8 mouse cellular contexts compared by ENCODE assay signal in genomic region chr4:144898036-144898649, GRCm38 (mm10). TPM values are rescaled to one million over a fixed set of nuclear protein-coding genes. Genes with fewer than 3 reads are reported as not detected.
DNase-seq lines count a peak whose midpoint lies in the region; ATAC-seq lines count a peak whose summit lies in the region.

No protein-coding gene starts in this region.

- 40% methylated on average over 6 of the region's 6 CpGs for WGBS in liver, embryonic 13.5 days (ENCODE audit: insufficient replicate concordance)
- 85% methylated on average over 6 of the region's 6 CpGs for WGBS in midbrain, embryonic 14.5 days
- 77% methylated on average over 6 of the region's 6 CpGs for WGBS in forebrain, embryonic 12.5 days
- 83% methylated on average over 6 of the region's 6 CpGs for WGBS in midbrain, embryonic 11.5 days

- H3K27me3 ChIP-seq in liver, embryonic 13.5 days: peaks cover 23% of the 10 kb centered on the region
- peaks cover 21% of the 10 kb centered on the region for H3K27me3 ChIP-seq in midbrain, embryonic 14.5 days (ENCODE audit: control insufficient read depth, insufficient read depth, low read length)
- peaks cover 28% of the 10 kb centered on the region for H3K27me3 ChIP-seq in forebrain, embryonic 12.5 days
- H3K27me3 ChIP-seq in midbrain, embryonic 11.5 days (ENCODE audit: control insufficient read depth, insufficient read depth, low read length): peaks cover 19% of the 10 kb centered on the region

- no peak overlapping the region for H3K4me3 ChIP-seq in liver, embryonic 13.5 days (replicated peaks)
- H3K4me3 ChIP-seq in midbrain, embryonic 14.5 days (replicated peaks; ENCODE audit: low read depth, low read length): no peak overlapping the region
- no peak overlapping the region for H3K4me3 ChIP-seq in forebrain, embryonic 12.5 days (replicated peaks)
- H3K4me3 ChIP-seq in midbrain, embryonic 11.5 days (ENCODE audit: low read depth, low read length): no peak overlapping the region

- H3K27ac ChIP-seq in liver, embryonic 13.5 days: no peak overlapping the region
- H3K27ac ChIP-seq in midbrain, embryonic 14.5 days (replicated peaks; ENCODE audit: low read depth, low read length): no peak overlapping the region
- no peak overlapping the region for H3K27ac ChIP-seq in forebrain, embryonic 12.5 days
- no peak overlapping the region for H3K27ac ChIP-seq in midbrain, embryonic 11.5 days (ENCODE audit: low read depth, low read length)

- peaks cover 8% of the 10 kb centered on the region for H3K36me3 ChIP-seq in liver, embryonic 13.5 days
- H3K36me3 ChIP-seq in midbrain, embryonic 14.5 days (ENCODE audit: control insufficient read depth, insufficient read depth, low read length): no peaks in the 10 kb centered on the region
- no peaks in the 10 kb centered on the region for H3K36me3 ChIP-seq in forebrain, embryonic 12.5 days (replicated peaks)
- no peaks in the 10 kb centered on the region for H3K36me3 ChIP-seq in midbrain, embryonic 11.5 days (ENCODE audit: control insufficient read depth, insufficient read depth, low read length)

- peaks cover 68% of the 10 kb centered on the region for H3K4me1 ChIP-seq in liver, embryonic 13.5 days (replicated peaks)
- H3K4me1 ChIP-seq in midbrain, embryonic 14.5 days (ENCODE audit: control insufficient read depth, insufficient read depth, low read length): peaks cover 11% of the 10 kb centered on the region
- peaks cover 22% of the 10 kb centered on the region for H3K4me1 ChIP-seq in forebrain, embryonic 12.5 days
- peaks cover 18% of the 10 kb centered on the region for H3K4me1 ChIP-seq in midbrain, embryonic 11.5 days (ENCODE audit: control insufficient read depth, insufficient read depth, low read length)

- H3K9me3 ChIP-seq in liver, embryonic 13.5 days (replicated peaks): no peaks in the 10 kb centered on the region
- no peaks in the 10 kb centered on the region for H3K9me3 ChIP-seq in midbrain, embryonic 14.5 days (ENCODE audit: control insufficient read depth, low read length)
- H3K9me3 ChIP-seq in forebrain, embryonic 12.5 days: no peaks in the 10 kb centered on the region
- no peaks in the 10 kb centered on the region for H3K9me3 ChIP-seq in midbrain, embryonic 11.5 days (ENCODE audit: control insufficient read depth, low read length)

- H3K4me2 ChIP-seq in liver, embryonic 13.5 days: no peak overlapping the region
- no peak overlapping the region for H3K4me2 ChIP-seq in midbrain, embryonic 14.5 days (ENCODE audit: low read length)
- no peak overlapping the region for H3K4me2 ChIP-seq in forebrain, embryonic 12.5 days
- no peak overlapping the region for H3K4me2 ChIP-seq in midbrain, embryonic 11.5 days

- DNase-seq in urinary bladder, adult 2 months (ENCODE audit: low spot score): peak; percentile 26
- no peak for DNase-seq in urinary bladder, postnatal 4 days (ENCODE audit: low spot score in 2 of 2)
- peak; percentile 60 to 70 for DNase-seq in heart, postnatal 14 days
- no peak for DNase-seq in liver, embryonic 13.5 days
- DNase-seq in midbrain, embryonic 14.5 days: no peak
- no peak for DNase-seq in midbrain, embryonic 11.5 days (ENCODE audit: low spot score, missing footprints)
- DNase-seq in left cerebral cortex, postnatal 36 days (ENCODE audit: low spot score in 2 of 2): no peak

- H3K9ac ChIP-seq in liver, embryonic 13.5 days: no peak overlapping the region
- H3K9ac ChIP-seq in midbrain, embryonic 14.5 days (replicated peaks; ENCODE audit: low read length): no peak overlapping the region
- no peak overlapping the region for H3K9ac ChIP-seq in forebrain, embryonic 12.5 days
- no peak overlapping the region for H3K9ac ChIP-seq in midbrain, embryonic 11.5 days (ENCODE audit: low read length)

- intact Hi-C loops in heart, postnatal 14 days (cut with DNase I): no loop called here
- intact Hi-C loops in left cerebral cortex, postnatal 36 days (cut with DNase I): loop anchor here (10.0 kb wide), 1 partner anchor 387 kb away; no protein-coding TSS in a partner anchor

- peak; percentile 19; the same call in 1 of the 2 replicates for ATAC-seq in liver, embryonic 13.5 days (ENCODE audit: low read depth)
- ATAC-seq in midbrain, embryonic 14.5 days (ENCODE audit: low FRiP score, low TSS enrichment): no peak
- ATAC-seq in forebrain, embryonic 12.5 days (ENCODE audit: low FRiP score): no peak
- no peak for ATAC-seq in midbrain, embryonic 11.5 days (ENCODE audit: low FRiP score)

RNA-seq across cellular contexts. Expression of gene Dhrs3, which starts 5.5 kb away (rescaled TPM):
- polyA plus RNA-seq in urinary bladder, adult 2 months (2012; rRNA removed): 249 and 258 TPM in 2 replicates
- total RNA-seq in heart, postnatal 14 days (2021): 100 to 1,000 TPM; 102 to 105 TPM
- polyA plus RNA-seq in liver, embryonic 13.5 days (2015; fragmentation: Nextera tagmentation; extraction: Ambion mirVana): 25.0 and 31.3 TPM in 2 replicates
- polyA plus RNA-seq in midbrain, embryonic 14.5 days (2014; fragmentation: Nextera tagmentation; extraction: Ambion mirVana): 47.1 and 51.6 TPM in 2 replicates
- polyA plus RNA-seq in forebrain, embryonic 12.5 days (2016; fragmentation: Nextera tagmentation; extraction: Ambion mirVana): 6.7 and 7.7 TPM in 2 replicates
- polyA plus RNA-seq in midbrain, embryonic 11.5 days (2014; fragmentation: Nextera tagmentation; extraction: Ambion mirVana): 5.9 and 7.9 TPM in 2 replicates
- total RNA-seq in left cerebral cortex, postnatal 36 days (2021): 10 to 100 TPM; 24.8 to 27.9 TPM

Comparison
In these comparisons a context has a peak if more than half of its experiments do, and no peak if none do; other contexts are left out.
1. DNase-seq: peak in urinary bladder, adult 2 months (single experiment) and heart, postnatal 14 days (2 of 2); none in urinary bladder, postnatal 4 days (0 of 2), liver, embryonic 13.5 days (single experiment), midbrain, embryonic 14.5 days (single experiment), midbrain, embryonic 11.5 days (single experiment) and left cerebral cortex, postnatal 36 days (0 of 2).